Mouse (Mus musculus): Measurements from ENCODE around the gene Tmem59.

GRCm38 (mm10) chr4:107226313-107226712, 48.1 kb downstream of the Tmem59 start:
- TF ChIP-seq POLR2A (IDR thresholded peaks at IDR 0.05; ENCODE audit: insufficient read length, low read depth) (no peak), TCF12 (IDR thresholded peaks at IDR 0.05; ENCODE audit: insufficient read depth, poor library complexity, severe bottlenecking) (no peak), E2F4 (IDR thresholded peaks at IDR 0.05; ENCODE audit: insufficient read depth) (no peak), CEBPB (IDR thresholded peaks at IDR 0.05; ENCODE audit: insufficient read depth, poor library complexity, severe bottlenecking) (no peak), MAX (IDR thresholded peaks at IDR 0.05; ENCODE audit: low read depth) (no peak), MYOG (IDR thresholded peaks at IDR 0.05; ENCODE audit: control insufficient read depth in 1 of 3, insufficient read depth in 1 of 3, insufficient read length in 2 of 3, low read depth in 2 of 3) (no peak), USF1 (IDR thresholded peaks at IDR 0.05; ENCODE audit: low read depth) (no peak), MYOD1 (IDR thresholded peaks at IDR 0.05; ENCODE audit: control insufficient read depth in 1 of 3, insufficient read length in 2 of 3, low read depth in 2 of 3) (no peak)

All from myocyte (in vitro differentiated cells).